ENCODE assay signal across 7 mouse cellular contexts in genomic region chr4:43039609-43040008, GRCm38 (mm10). TPM values are rescaled to one million over a fixed set of nuclear protein-coding genes. Genes with fewer than 3 reads are reported as not detected.
A peak's percentile ranks its signal among the peaks of the same experiment; 100 is the strongest.
DNase-seq lines count a peak whose midpoint lies in the region; ATAC-seq and TF ChIP-seq lines count a peak whose summit lies in the region.

No protein-coding gene starts in this region.

- peak overlapping the region; percentile 91 for H3K4me2 ChIP-seq in lung, postnatal 0 days (replicated peaks; ENCODE audit: low read depth, low read length)
- peak overlapping the region; percentile 87 for H3K4me2 ChIP-seq in embryonic facial prominence, embryonic 14.5 days (ENCODE audit: low read depth, low read length)
- peak overlapping the region; percentile 89 for H3K4me2 ChIP-seq in limb, embryonic 11.5 days (ENCODE audit: low read depth, severe bottlenecking)
- peak overlapping the region; percentile 43 for H3K4me2 ChIP-seq in stomach, embryonic 14.5 days (replicated peaks; ENCODE audit: low read depth, low read length)

- TF ChIP-seq CTCF in lung, postnatal 0 days (IDR thresholded peaks at IDR 0.05) = no peak

- DNase-seq in lung, postnatal 0 days (ENCODE audit: low spot score) = no peak
- DNase-seq in lung, postnatal 25 days (ENCODE audit: low spot score) = no peak
- DNase-seq in embryonic facial prominence, embryonic 14.5 days (ENCODE audit: low spot score) = no peak
- DNase-seq in limb, embryonic 11.5 days (ENCODE audit: low spot score) = no peak
- DNase-seq in layer of hippocampus, adult 11-12 months (ENCODE audit: low spot score) = no peak
- no peak for DNase-seq in layer of hippocampus, postnatal 14 days (ENCODE audit: low spot score in 2 of 2)

- WGBS in lung, postnatal 0 days = 4% methylated on average over 11 of the region's 11 CpGs
- 2% methylated on average over 11 of the region's 11 CpGs for WGBS in embryonic facial prominence, embryonic 14.5 days
- 3% methylated on average over 11 of the region's 11 CpGs for WGBS in limb, embryonic 11.5 days
- 3% methylated on average over 11 of the region's 11 CpGs for WGBS in stomach, embryonic 14.5 days

- ATAC-seq in lung, postnatal 0 days = no peak; the same call in 1 of the 2 replicates
- ATAC-seq in embryonic facial prominence, embryonic 14.5 days (ENCODE audit: low read depth) = peak; percentile 6
- ATAC-seq in limb, embryonic 11.5 days (ENCODE audit: insufficient number of reproducible peaks, low FRiP score, low TSS enrichment, low read depth) = no peak; the same call in 1 of the 2 replicates
- no peak for ATAC-seq in stomach, embryonic 14.5 days (ENCODE audit: insufficient number of reproducible peaks, insufficient read depth, low FRiP score, low read depth)

- peak overlapping the region; percentile 90 for H3K9ac ChIP-seq in lung, postnatal 0 days (replicated peaks; ENCODE audit: low read depth)
- H3K9ac ChIP-seq in embryonic facial prominence, embryonic 14.5 days (ENCODE audit: low read depth, low read length) = peak overlapping the region; percentile 78
- peak overlapping the region; percentile 64 for H3K9ac ChIP-seq in limb, embryonic 11.5 days (ENCODE audit: low read length)
- peak overlapping the region; percentile 49; the same call in 1 of the 2 replicates for H3K9ac ChIP-seq in stomach, embryonic 14.5 days (replicated peaks; ENCODE audit: low read depth, low read length)

- no peak for TF ChIP-seq EP300 in lung, postnatal 0 days (IDR thresholded peaks at IDR 0.05)

- peaks cover 14% of the 10 kb centered on the region for H3K4me1 ChIP-seq in lung, postnatal 0 days (ENCODE audit: insufficient read depth, low read depth, low read length)
- peaks cover 17% of the 10 kb centered on the region for H3K4me1 ChIP-seq in embryonic facial prominence, embryonic 14.5 days (ENCODE audit: control insufficient read depth, insufficient read depth, low read length)
- H3K4me1 ChIP-seq in limb, embryonic 11.5 days (ENCODE audit: control insufficient read depth, insufficient read depth, low read length) = peaks cover 15% of the 10 kb centered on the region
- H3K4me1 ChIP-seq in stomach, embryonic 14.5 days (ENCODE audit: control insufficient read depth, insufficient read depth, low read length) = peaks cover 18% of the 10 kb centered on the region

- H3K4me3 ChIP-seq in lung, postnatal 0 days (ENCODE audit: low read depth, low read length) = peak overlapping the region; percentile 71
- H3K4me3 ChIP-seq in embryonic facial prominence, embryonic 14.5 days (ENCODE audit: low read depth, low read length) = peak overlapping the region; percentile 70
- peak overlapping the region; percentile 50 for H3K4me3 ChIP-seq in limb, embryonic 11.5 days (ENCODE audit: low read depth, low read length)
- peak overlapping the region; percentile 54 for H3K4me3 ChIP-seq in stomach, embryonic 14.5 days (ENCODE audit: low read depth, low read length)

- H3K27me3 ChIP-seq in lung, postnatal 0 days (replicated peaks; ENCODE audit: insufficient read depth, low read length) = no peaks in the 10 kb centered on the region
- H3K27me3 ChIP-seq in embryonic facial prominence, embryonic 14.5 days (replicated peaks; ENCODE audit: control insufficient read depth, insufficient read depth, low read length) = no peaks in the 10 kb centered on the region
- H3K27me3 ChIP-seq in limb, embryonic 11.5 days (ENCODE audit: control insufficient read depth, insufficient read depth, low read length) = no peaks in the 10 kb centered on the region
- no peaks in the 10 kb centered on the region for H3K27me3 ChIP-seq in stomach, embryonic 14.5 days (ENCODE audit: control insufficient read depth, insufficient read depth, low read length)

- H3K27ac ChIP-seq in lung, postnatal 0 days (ENCODE audit: low read length) = peak overlapping the region; percentile 90
- H3K27ac ChIP-seq in embryonic facial prominence, embryonic 14.5 days (replicated peaks; ENCODE audit: low read depth, low read length) = peak overlapping the region; percentile 67; the same call in 1 of the 2 replicates
- H3K27ac ChIP-seq in limb, embryonic 11.5 days (replicated peaks; ENCODE audit: low read depth, low read length) = 0 out of 2 replicates have a peak overlapping the region, but pooled peaks have one; percentile 1
- H3K27ac ChIP-seq in stomach, embryonic 14.5 days (ENCODE audit: low read length) = peak overlapping the region; percentile 58; the same call in 1 of the 2 replicates

- H3K36me3 ChIP-seq in lung, postnatal 0 days (ENCODE audit: insufficient read depth, low read length) = peaks cover 4% of the 10 kb centered on the region; the same call in 1 of the 2 replicates
- peaks cover 15% of the 10 kb centered on the region for H3K36me3 ChIP-seq in embryonic facial prominence, embryonic 14.5 days (ENCODE audit: control insufficient read depth, insufficient read depth, low read length)
- H3K36me3 ChIP-seq in limb, embryonic 11.5 days (ENCODE audit: control insufficient read depth, insufficient read depth, low read length) = no peaks in the 10 kb centered on the region
- peaks cover 9% of the 10 kb centered on the region; the same call in 1 of the 2 replicates for H3K36me3 ChIP-seq in stomach, embryonic 14.5 days (ENCODE audit: control insufficient read depth, insufficient read depth, low read length)

- H3K9me3 ChIP-seq in lung, postnatal 0 days (ENCODE audit: low read length) = no peaks in the 10 kb centered on the region
- H3K9me3 ChIP-seq in embryonic facial prominence, embryonic 14.5 days (ENCODE audit: control insufficient read depth, low read length) = no peaks in the 10 kb centered on the region
- no peaks in the 10 kb centered on the region for H3K9me3 ChIP-seq in limb, embryonic 11.5 days (ENCODE audit: control insufficient read depth, low read length)
- no peaks in the 10 kb centered on the region for H3K9me3 ChIP-seq in stomach, embryonic 14.5 days (ENCODE audit: control insufficient read depth, low read depth, low read length)

RNA-seq across cellular contexts. Expression of gene Fam214b, which starts 6.4 kb away (rescaled TPM):
- polyA plus RNA-seq in lung, postnatal 0 days (2015; fragmentation: Nextera tagmentation; extraction: Ambion mirVana) = 10.7 and 10.9 TPM in 2 replicates
- polyA plus RNA-seq in embryonic facial prominence, embryonic 14.5 days (2014; fragmentation: Nextera tagmentation; extraction: Ambion mirVana) = 9.5 TPM in 2 replicates
- polyA plus RNA-seq in limb, embryonic 11.5 days (2014; fragmentation: Nextera tagmentation; extraction: Ambion mirVana) = 6.0 and 6.5 TPM in 2 replicates
- polyA plus RNA-seq in stomach, embryonic 14.5 days (2014; fragmentation: Nextera tagmentation; extraction: Ambion mirVana) = 10.0 and 10.6 TPM in 2 replicates
- 10 to 100 TPM; 35.0 to 40.2 TPM for total RNA-seq in layer of hippocampus, postnatal 14 days (2021)

RNA-seq across cellular contexts. Expression of gene Stoml2, which starts 8.1 kb away (rescaled TPM):
- polyA plus RNA-seq in lung, postnatal 0 days (2015; fragmentation: Nextera tagmentation; extraction: Ambion mirVana) = 123 and 140 TPM in 2 replicates
- polyA plus RNA-seq in embryonic facial prominence, embryonic 14.5 days (2014; fragmentation: Nextera tagmentation; extraction: Ambion mirVana) = 285 and 305 TPM in 2 replicates
- 411 and 426 TPM in 2 replicates for polyA plus RNA-seq in limb, embryonic 11.5 days (2014; fragmentation: Nextera tagmentation; extraction: Ambion mirVana)
- polyA plus RNA-seq in stomach, embryonic 14.5 days (2014; fragmentation: Nextera tagmentation; extraction: Ambion mirVana) = 300 and 302 TPM in 2 replicates
- 100 to 1,000 TPM; 102 to 103 TPM for total RNA-seq in layer of hippocampus, postnatal 14 days (2021)

RNA-seq across cellular contexts. Expression of gene Pigo, which starts 14.0 kb away (rescaled TPM):
- polyA plus RNA-seq in lung, postnatal 0 days (2015; fragmentation: Nextera tagmentation; extraction: Ambion mirVana) = 9.5 and 9.8 TPM in 2 replicates
- polyA plus RNA-seq in embryonic facial prominence, embryonic 14.5 days (2014; fragmentation: Nextera tagmentation; extraction: Ambion mirVana) = 16.6 and 18.8 TPM in 2 replicates
- polyA plus RNA-seq in limb, embryonic 11.5 days (2014; fragmentation: Nextera tagmentation; extraction: Ambion mirVana) = 21.7 and 22.7 TPM in 2 replicates
- polyA plus RNA-seq in stomach, embryonic 14.5 days (2014; fragmentation: Nextera tagmentation; extraction: Ambion mirVana) = 21.3 and 23.3 TPM in 2 replicates
- 10 to 100 TPM; 29.1 to 32.0 TPM for total RNA-seq in layer of hippocampus, postnatal 14 days (2021)

RNA-seq across cellular contexts. Expression of gene Unc13b, which starts 19.1 kb away (rescaled TPM):
- 3.0 and 4.9 TPM in 2 replicates for polyA plus RNA-seq in lung, postnatal 0 days (2015; fragmentation: Nextera tagmentation; extraction: Ambion mirVana)
- polyA plus RNA-seq in embryonic facial prominence, embryonic 14.5 days (2014; fragmentation: Nextera tagmentation; extraction: Ambion mirVana) = 5.5 TPM in 2 replicates
- 2.4 and 2.5 TPM in 2 replicates for polyA plus RNA-seq in limb, embryonic 11.5 days (2014; fragmentation: Nextera tagmentation; extraction: Ambion mirVana)
- polyA plus RNA-seq in stomach, embryonic 14.5 days (2014; fragmentation: Nextera tagmentation; extraction: Ambion mirVana) = 14.7 and 16.0 TPM in 2 replicates
- total RNA-seq in layer of hippocampus, postnatal 14 days (2021) = 10 to 100 TPM; 48.4 to 53.3 TPM

RNA-seq across cellular contexts. Expression of gene Fancg, which starts 29.3 kb away (rescaled TPM):
- 6.4 and 7.9 TPM in 2 replicates for polyA plus RNA-seq in lung, postnatal 0 days (2015; fragmentation: Nextera tagmentation; extraction: Ambion mirVana)
- 14.8 and 16.6 TPM in 2 replicates for polyA plus RNA-seq in embryonic facial prominence, embryonic 14.5 days (2014; fragmentation: Nextera tagmentation; extraction: Ambion mirVana)
- polyA plus RNA-seq in limb, embryonic 11.5 days (2014; fragmentation: Nextera tagmentation; extraction: Ambion mirVana) = 19.1 and 23.6 TPM in 2 replicates
- polyA plus RNA-seq in stomach, embryonic 14.5 days (2014; fragmentation: Nextera tagmentation; extraction: Ambion mirVana) = 15.6 and 16.6 TPM in 2 replicates
- 10 to 100 TPM in 1 of 2 experiments, 1 to 10 TPM in 1; 9.9 to 11.6 TPM for total RNA-seq in layer of hippocampus, postnatal 14 days (2021)

Comparison
In these comparisons a context has a peak if more than half of its experiments do, and no peak if none do; other contexts are left out.
1. H3K27ac ChIP-seq: peak in every context shown above with its lines; median percentile 90 in lung, postnatal 0 days; 67 in embryonic facial prominence, embryonic 14.5 days; 58 in stomach, embryonic 14.5 days; 1 in limb, embryonic 11.5 days.